Mouse (Mus musculus): Measurements from ENCODE around the gene Sult2b1. TPM values are rescaled to one million over a fixed set of nuclear protein-coding genes. Genes with fewer than 3 reads are reported as not detected.

Sult2b1 gene
- total RNA-seq, 4 experiments from 2014 or later, result 12.9 to 15.9 (median 14.9) TPM

- DNase-seq (ENCODE audit: low spot score in 2 of 2), result no peak
Observed at GRCm38 (mm10) chr7:45713396-45713795, 71.1 kb downstream of the Sult2b1 start.

GRCm38 (mm10) chr7:45712022-45712757 is 72.3 kb downstream of the Sult2b1 start:
- DNase-seq (ENCODE audit: low spot score in 2 of 2), result peak in 1 of 2 experiments; percentile 49

GRCm38 (mm10) chr7:45711316-45712021 is 73.0 kb downstream of the Sult2b1 start:
- DNase-seq (ENCODE audit: low spot score in 2 of 2), result no peak

- no peak for DNase-seq (ENCODE audit: low spot score in 2 of 2)
Observed at GRCm38 (mm10) chr7:45710477-45711191, 73.8 kb downstream of the Sult2b1 start.

GRCm38 (mm10) chr7:45709677-45710355 is 74.7 kb downstream of the Sult2b1 start:
- no peak for DNase-seq (ENCODE audit: low spot score in 2 of 2)

GRCm38 (mm10) chr7:45709036-45709435 is 75.4 kb downstream of the Sult2b1 start:
- DNase-seq (ENCODE audit: low spot score in 2 of 2), result no peak

GRCm38 (mm10) chr7:45708221-45708761 is 76.2 kb downstream of the Sult2b1 start:
- DNase-seq (ENCODE audit: low spot score in 2 of 2), result no peak

- DNase-seq (ENCODE audit: low spot score in 2 of 2), result peak; percentile 90 to 93
Observed at GRCm38 (mm10) chr7:45707375-45707967, 77.0 kb downstream of the Sult2b1 start.

- DNase-seq (ENCODE audit: low spot score in 2 of 2), result peak; percentile 64 to 88
Observed at GRCm38 (mm10) chr7:45706721-45707241, 77.7 kb downstream of the Sult2b1 start.

- DNase-seq (ENCODE audit: low spot score in 2 of 2), result peak; percentile 76 to 88
Observed at GRCm38 (mm10) chr7:45705873-45706281, 78.6 kb downstream of the Sult2b1 start.

GRCm38 (mm10) chr7:45705443-45705864 is 79.0 kb downstream of the Sult2b1 start:
- peak in 1 of 2 experiments; percentile 61 for DNase-seq (ENCODE audit: low spot score in 2 of 2)

- peak; percentile 97 to 100 for DNase-seq (ENCODE audit: low spot score in 2 of 2)
Observed at GRCm38 (mm10) chr7:45704730-45705442, 79.6 kb downstream of the Sult2b1 start, which contains the start of gene Dbp. Gene Dbp, plus strand, starts transcription at chr7:45705088.

GRCm38 (mm10) chr7:45704046-45704559 is 80.4 kb downstream of the Sult2b1 start:
- peak; percentile 66 to 87 for DNase-seq (ENCODE audit: low spot score in 2 of 2)

- peak in 1 of 2 experiments; percentile 63 for DNase-seq (ENCODE audit: low spot score in 2 of 2)
Observed at GRCm38 (mm10) chr7:45703521-45704033, 80.9 kb downstream of the Sult2b1 start.

- DNase-seq (ENCODE audit: low spot score in 2 of 2), result no peak
Observed at GRCm38 (mm10) chr7:45702809-45703520, 81.5 kb downstream of the Sult2b1 start.

- DNase-seq (ENCODE audit: low spot score in 2 of 2), result no peak
Observed at GRCm38 (mm10) chr7:45702316-45702715, 82.2 kb downstream of the Sult2b1 start.

- no peak for DNase-seq (ENCODE audit: low spot score in 2 of 2)
Observed at GRCm38 (mm10) chr7:45701607-45702006, 82.9 kb downstream of the Sult2b1 start.

GRCm38 (mm10) chr7:45701072-45701471 is 83.4 kb downstream of the Sult2b1 start:
- DNase-seq (ENCODE audit: low spot score in 2 of 2), result no peak
